Mouse (Mus musculus) olfactory bulb, adult 2 months (tissue): Measurements from ENCODE around the gene Spata13.

Experiments used
- CTCF ChIP-seq: fragments of 200-500 bp; IDR thresholded peaks from 2 replicates; pipeline ENCODE4 v1.5.1; 2012; ENCODE audit warnings: low read depth, mild to moderate bottlenecking, low read length, moderate library complexity; ENCODE audit not compliant: insufficient read depth
- POLR2A ChIP-seq: fragments of 200-500 bp; IDR thresholded peaks from 2 replicates; pipeline ENCODE4 v1.6.1; 2012; ENCODE audit warnings: mild to moderate bottlenecking, low read depth, low read length, moderate library complexity; ENCODE audit not compliant: insufficient read depth

- no peak for TF ChIP-seq POLR2A
- no peak for TF ChIP-seq CTCF
Observed at GRCm38 (mm10) chr14:60606194-60606593, 27.6 kb upstream of the Spata13 start.
